Mouse (Mus musculus) limb, embryonic 12.5 days (tissue): ENCODE data around the gene Tagln. TPM values are rescaled to one million over a fixed set of nuclear protein-coding genes. Genes with fewer than 3 reads are reported as not detected.

Source experiments
- ATAC-seq: fragments of 200-750 bp; cut with Nextera tagmentation; 2 replicates; pipeline ENCODE4 v1.8.0; 2017; ENCODE audit warnings: low read depth, moderate TSS enrichment; ENCODE audit not compliant: insufficient number of reproducible peaks, insufficient read depth, low FRiP score, low TSS enrichment
- H3K27ac ChIP-seq: fragments of 300-500 bp; sonication (generic); 2 replicates; pipeline ENCODE4 v1.5.1; 2016; ENCODE audit warnings: mild to moderate bottlenecking, moderate library complexity
- H3K27me3 ChIP-seq: fragments of 300-500 bp; sonication (generic); 2 replicates; pipeline ENCODE4 v1.6.1; 2016; ENCODE audit warnings: mild to moderate bottlenecking, moderate library complexity
- H3K36me3 ChIP-seq: fragments of 300-500 bp; sonication (generic); 2 replicates; pipeline ENCODE4 v1.6.1; 2016; ENCODE audit warnings: mild to moderate bottlenecking, moderate library complexity
- H3K4me1 ChIP-seq: fragments of 300-500 bp; sonication (generic); replicated peaks from 2 replicates; pipeline ENCODE4 v1.6.1; 2016
- H3K4me2 ChIP-seq: fragments of 300-500 bp; sonication (generic); 2 replicates; pipeline ENCODE4 v1.6.1; 2016; ENCODE audit warnings: mild to moderate bottlenecking, moderate library complexity
- H3K4me3 ChIP-seq: fragments of 300-500 bp; sonication (generic); replicated peaks from 2 replicates; pipeline ENCODE4 v1.5.1; 2016; ENCODE audit warnings: mild to moderate bottlenecking
- H3K9ac ChIP-seq: fragments of 300-500 bp; sonication (generic); replicated peaks from 2 replicates; pipeline ENCODE4 v1.6.1; 2016; ENCODE audit warnings: mild to moderate bottlenecking, moderate library complexity
- H3K9me3 ChIP-seq: fragments of 300-500 bp; sonication (generic); 2 replicates; pipeline ENCODE4 v1.6.1; 2016; ENCODE audit warnings: mild to moderate bottlenecking, moderate library complexity
- WGBS: fragments of 180-500 bp; shearing (Covaris S2); methylation state at CpG from one replicate; pipeline ENCODE4 v1.1.7; 2016; 5-methylcytosine and 5-hydroxymethylcytosine counted together
- polyA plus RNA-seq: library from polyadenylated mRNA; unstranded; fragments of >200 nt; fragmentation: Nextera tagmentation; extraction: Ambion mirVana; gene quantifications from 2 replicates; pipeline ENCODE4 v1.2.1, GENCODE M21; 2016

Gene Tagln
- polyA plus RNA-seq: 7.5 and 10.8 TPM in 2 replicates

- Histone ChIP-seq H3K9me3 (no peaks in the 10 kb centered on the region), H3K27me3 (peaks cover 14% of the 10 kb centered on the region), H3K27ac (0 out of 2 replicates have a peak within 1 kb of the TSS, but pooled peaks have one; percentile 2), H3K4me1 (peaks cover 13% of the 10 kb centered on the region), H3K9ac (peak within 1 kb of the TSS; percentile 34; the same call in 1 of the 2 replicates), H3K36me3 (peaks cover 37% of the 10 kb centered on the region), H3K4me2 (peak within 1 kb of the TSS; percentile 58), H3K4me3 (peak within 1 kb of the TSS; percentile 32)
- WGBS: 4% methylated on average over 21 of the region's 21 CpGs
- peak; percentile 32; the same call in 1 of the 2 replicates for ATAC-seq
Measured at GRCm38 (mm10) chr9:45935628-45936210, at the start of gene Tagln. Tagln (minus strand) TSS chr9:45936058.

GRCm38 (mm10) chr9:45985229-45985567 lies 49.3 kb upstream of the Tagln start:
- H3K4me2 ChIP-seq: peak overlapping the region; percentile 87
- peak overlapping the region; percentile 92 for H3K27ac ChIP-seq
- peak overlapping the region; percentile 95 for H3K4me3 ChIP-seq
- H3K9me3 ChIP-seq: no peaks in the 10 kb centered on the region
- no peaks in the 10 kb centered on the region for H3K27me3 ChIP-seq
- H3K36me3 ChIP-seq: peaks cover 13% of the 10 kb centered on the region
- peaks cover 27% of the 10 kb centered on the region for H3K4me1 ChIP-seq
- ATAC-seq: peak; percentile 35; the same call in 1 of the 2 replicates
- H3K9ac ChIP-seq: peak overlapping the region; percentile 98
- WGBS: 1% methylated on average over 4 of the region's 4 CpGs

- Histone ChIP-seq H3K9ac (peak overlapping the region; percentile 98), H3K27me3 (no peaks in the 10 kb centered on the region), H3K4me2 (peak overlapping the region; percentile 87), H3K36me3 (peaks cover 13% of the 10 kb centered on the region), H3K27ac (peak overlapping the region; percentile 92), H3K4me3 (peak overlapping the region; percentile 95), H3K4me1 (peaks cover 27% of the 10 kb centered on the region), H3K9me3 (no peaks in the 10 kb centered on the region)
- WGBS: under 1% methylated on average over 58 of the region's 76 CpGs
- ATAC-seq: peak; percentile 89
Measured at GRCm38 (mm10) chr9:45984409-45985228, 48.8 kb upstream of the Tagln start.

GRCm38 (mm10) chr9:45983676-45984408 lies 48.0 kb upstream of the Tagln start:
- H3K27ac ChIP-seq: peak overlapping the region; percentile 92
- H3K4me3 ChIP-seq: peak overlapping the region; percentile 95
- no peak for ATAC-seq
- H3K36me3 ChIP-seq: peaks cover 13% of the 10 kb centered on the region
- peak overlapping the region; percentile 98 for H3K9ac ChIP-seq
- H3K9me3 ChIP-seq: no peaks in the 10 kb centered on the region
- H3K4me2 ChIP-seq: peak overlapping the region; percentile 87
- H3K4me1 ChIP-seq: peaks cover 27% of the 10 kb centered on the region
- H3K27me3 ChIP-seq: no peaks in the 10 kb centered on the region
- WGBS: under 1% methylated on average over 23 of the region's 23 CpGs

GRCm38 (mm10) chr9:45981331-45981730 lies 45.5 kb upstream of the Tagln start:
- H3K36me3 ChIP-seq: peaks cover 17% of the 10 kb centered on the region
- no peaks in the 10 kb centered on the region for H3K27me3 ChIP-seq
- H3K9ac ChIP-seq: no peak overlapping the region
- no peak overlapping the region for H3K4me2 ChIP-seq
- ATAC-seq: no peak
- peaks cover 33% of the 10 kb centered on the region for H3K4me1 ChIP-seq
- H3K4me3 ChIP-seq: no peak overlapping the region
- no peaks in the 10 kb centered on the region for H3K9me3 ChIP-seq
- no peak overlapping the region for H3K27ac ChIP-seq

DNA sequence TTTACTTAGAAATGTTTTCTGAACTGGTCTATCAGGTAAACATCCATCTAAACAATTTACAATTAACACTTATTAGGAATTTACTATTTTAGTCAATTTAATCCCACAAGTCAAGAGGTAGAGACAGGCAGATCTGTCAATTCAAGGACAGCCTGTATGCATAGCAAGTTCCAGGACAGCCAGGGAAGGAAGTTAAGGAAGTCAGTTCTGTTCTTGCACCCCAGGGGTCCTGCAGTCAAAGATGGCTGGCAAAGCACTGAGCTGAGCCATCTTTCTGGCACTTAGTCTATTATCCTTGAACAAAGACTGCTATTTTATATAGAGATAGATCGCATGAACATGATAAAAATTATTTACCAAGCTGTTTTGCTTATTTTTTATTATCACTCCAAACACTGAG lies 44.8 kb upstream of the Tagln start:
- H3K9ac ChIP-seq: no peak overlapping the region
- H3K9me3 ChIP-seq: no peaks in the 10 kb centered on the region
- H3K4me3 ChIP-seq: no peak overlapping the region
- peaks cover 33% of the 10 kb centered on the region for H3K4me1 ChIP-seq
- no peak for ATAC-seq
- no peak overlapping the region for H3K4me2 ChIP-seq
- WGBS: 91% methylated on average over 1 of the region's 1 CpGs
- H3K27ac ChIP-seq: no peak overlapping the region
- no peaks in the 10 kb centered on the region for H3K27me3 ChIP-seq
- H3K36me3 ChIP-seq: peaks cover 22% of the 10 kb centered on the region

GRCm38 (mm10) chr9:45979778-45980177 lies 43.9 kb upstream of the Tagln start:
- no peak overlapping the region for H3K4me3 ChIP-seq
- H3K4me1 ChIP-seq: peaks cover 33% of the 10 kb centered on the region
- no peak for ATAC-seq
- H3K36me3 ChIP-seq: peaks cover 29% of the 10 kb centered on the region
- WGBS: 92% methylated on average over 2 of the region's 2 CpGs
- H3K4me2 ChIP-seq: no peak overlapping the region
- no peak overlapping the region for H3K9ac ChIP-seq
- H3K27me3 ChIP-seq: no peaks in the 10 kb centered on the region
- no peak overlapping the region for H3K27ac ChIP-seq
- no peaks in the 10 kb centered on the region for H3K9me3 ChIP-seq

DNA sequence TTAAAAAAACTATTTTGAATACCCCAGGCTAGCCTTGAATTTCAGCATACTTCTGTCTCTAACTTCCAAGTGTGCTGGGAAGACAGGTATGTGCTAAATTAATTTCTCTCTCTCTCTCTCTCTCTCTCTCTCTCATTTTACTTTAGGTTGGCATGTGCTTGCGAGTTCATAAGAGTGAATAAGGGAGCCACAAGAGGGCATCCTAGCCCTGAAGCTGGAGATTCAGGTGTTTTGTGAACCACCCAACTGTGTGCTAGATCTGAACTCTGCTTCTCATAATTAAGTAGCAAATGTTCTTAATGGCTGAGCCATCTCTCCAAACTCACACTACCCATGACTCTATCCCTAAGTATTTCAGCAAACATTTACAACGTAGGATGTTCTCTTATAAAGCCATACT lies 41.0 kb upstream of the Tagln start:
- no peak overlapping the region for H3K4me3 ChIP-seq
- H3K36me3 ChIP-seq: peaks cover 43% of the 10 kb centered on the region
- no peak overlapping the region for H3K9ac ChIP-seq
- no peaks in the 10 kb centered on the region for H3K27me3 ChIP-seq
- no peaks in the 10 kb centered on the region for H3K9me3 ChIP-seq
- no peak overlapping the region for H3K27ac ChIP-seq
- H3K4me2 ChIP-seq: no peak overlapping the region
- no peak for ATAC-seq
- peaks cover 16% of the 10 kb centered on the region; the same call in 1 of the 2 replicates for H3K4me1 ChIP-seq
- WGBS: 94% methylated on average over 2 of the region's 2 CpGs

DNA sequence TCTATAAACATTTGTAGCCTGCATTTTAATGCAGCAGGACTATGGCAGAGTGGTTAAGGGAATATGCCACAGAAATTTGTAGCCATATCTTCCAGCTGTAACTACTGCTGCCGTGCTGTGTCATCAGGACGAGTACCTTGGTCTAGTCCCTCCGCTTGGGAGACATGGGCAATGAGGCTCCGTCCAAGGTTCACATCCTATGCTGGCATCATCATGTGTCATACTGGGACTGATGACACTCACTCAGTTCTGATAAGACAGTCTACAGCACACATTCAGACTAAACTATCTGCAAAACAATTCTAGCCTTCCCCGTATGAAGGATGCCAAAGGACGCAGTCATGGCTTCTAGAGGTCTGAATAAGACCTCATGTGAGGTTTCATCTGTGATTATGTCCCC lies 27.7 kb upstream of the Tagln start:
- 93% methylated on average over 6 of the region's 6 CpGs for WGBS
- Histone ChIP-seq H3K9ac (no peak overlapping the region), H3K4me2 (no peak overlapping the region), H3K27me3 (no peaks in the 10 kb centered on the region), H3K4me1 (peaks cover 7% of the 10 kb centered on the region; the same call in 1 of the 2 replicates), H3K36me3 (peaks cover 83% of the 10 kb centered on the region), H3K9me3 (no peaks in the 10 kb centered on the region), H3K4me3 (no peak overlapping the region), H3K27ac (no peak overlapping the region)
- no peak for ATAC-seq

- Histone ChIP-seq H3K27me3 (no peaks in the 10 kb centered on the region), H3K4me2 (no peak overlapping the region), H3K4me1 (peaks cover 7% of the 10 kb centered on the region; the same call in 1 of the 2 replicates), H3K27ac (no peak overlapping the region), H3K36me3 (peaks cover 65% of the 10 kb centered on the region), H3K4me3 (no peak overlapping the region), H3K9me3 (no peaks in the 10 kb centered on the region), H3K9ac (no peak overlapping the region)
- ATAC-seq: no peak
- WGBS: 86% methylated on average over 2 of the region's 2 CpGs
Measured at GRCm38 (mm10) chr9:45961855-45962254, 26.0 kb upstream of the Tagln start.

GRCm38 (mm10) chr9:45959661-45960060 lies 23.8 kb upstream of the Tagln start:
- WGBS: 81% methylated on average over 7 of the region's 7 CpGs
- H3K4me1 ChIP-seq: peaks cover 17% of the 10 kb centered on the region
- no peak for ATAC-seq
- peaks cover 43% of the 10 kb centered on the region for H3K36me3 ChIP-seq
- H3K9me3 ChIP-seq: no peaks in the 10 kb centered on the region
- H3K4me3 ChIP-seq: no peak overlapping the region
- H3K9ac ChIP-seq: no peak overlapping the region
- no peak overlapping the region for H3K4me2 ChIP-seq
- no peaks in the 10 kb centered on the region for H3K27me3 ChIP-seq
- H3K27ac ChIP-seq: 0 out of 2 replicates have a peak overlapping the region, but pooled peaks have one; percentile 24
